Mouse (Mus musculus): ENCODE results near the gene Trim65. TPM values are rescaled to one million over a fixed set of nuclear protein-coding genes. Genes with fewer than 3 reads are reported as not detected.

Gene Trim65
- total RNA-seq, 2 experiments from 2014 or later = 5.3 to 5.5 TPM

DNA sequence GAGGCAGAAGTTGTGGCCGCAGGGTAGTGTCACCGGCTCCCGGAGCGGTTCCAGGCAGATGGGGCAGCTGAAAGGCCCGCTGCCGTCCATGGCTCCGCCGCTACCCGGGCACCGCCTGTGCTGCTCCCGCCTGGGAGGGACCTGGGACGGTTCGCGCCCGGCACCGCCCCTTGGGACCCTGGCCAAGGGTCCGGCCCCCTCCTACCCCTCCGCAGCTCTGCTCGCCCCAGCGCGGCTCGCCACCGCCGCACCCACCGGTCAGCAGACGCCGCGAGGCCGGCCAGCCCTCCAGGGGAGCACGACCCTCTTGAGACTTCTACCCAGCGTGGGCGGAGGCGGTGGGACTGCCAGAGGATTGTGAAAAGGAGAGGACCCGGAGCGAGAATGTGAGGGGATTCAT lies 20.8 kb downstream of the Trim65 start:
- peak in 1 of 2 experiments; percentile 59 for DNase-seq (ENCODE audit: low spot score in 2 of 2)

DNA sequence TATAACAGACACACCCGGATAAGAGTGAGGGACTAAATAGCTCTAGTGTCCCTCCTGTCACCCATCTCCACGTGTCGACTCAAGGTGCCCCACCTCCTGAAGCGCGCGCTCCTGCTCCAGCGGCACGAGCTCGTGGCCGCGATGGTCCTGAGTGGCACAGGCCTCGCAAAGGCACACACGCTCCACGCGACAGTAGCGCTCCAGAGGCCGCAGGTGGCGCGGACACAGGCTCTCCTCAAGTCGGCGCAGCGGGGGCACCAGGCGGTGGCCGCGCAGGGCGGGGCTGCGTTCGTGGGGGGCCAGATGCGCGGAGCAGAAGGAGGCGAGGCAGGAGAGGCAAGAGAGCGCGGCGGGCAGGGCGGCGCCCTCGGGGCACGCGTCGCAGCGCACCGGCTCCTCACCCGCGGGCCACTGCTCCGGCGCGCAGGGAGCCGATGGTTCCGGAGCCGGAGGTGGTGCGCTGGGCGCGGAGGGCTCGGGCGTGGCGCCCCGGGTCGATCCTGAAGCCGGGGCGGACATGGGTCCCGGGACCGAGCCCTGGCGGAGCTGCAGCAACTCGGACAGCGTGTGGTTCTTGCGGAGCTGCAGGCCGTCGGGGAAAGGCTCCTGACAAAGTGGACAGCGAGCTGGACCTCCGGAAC lies 21.4 kb downstream of the Trim65 start:
- DNase-seq (ENCODE audit: low spot score in 2 of 2) = peak in 1 of 2 experiments; percentile 18

DNA sequence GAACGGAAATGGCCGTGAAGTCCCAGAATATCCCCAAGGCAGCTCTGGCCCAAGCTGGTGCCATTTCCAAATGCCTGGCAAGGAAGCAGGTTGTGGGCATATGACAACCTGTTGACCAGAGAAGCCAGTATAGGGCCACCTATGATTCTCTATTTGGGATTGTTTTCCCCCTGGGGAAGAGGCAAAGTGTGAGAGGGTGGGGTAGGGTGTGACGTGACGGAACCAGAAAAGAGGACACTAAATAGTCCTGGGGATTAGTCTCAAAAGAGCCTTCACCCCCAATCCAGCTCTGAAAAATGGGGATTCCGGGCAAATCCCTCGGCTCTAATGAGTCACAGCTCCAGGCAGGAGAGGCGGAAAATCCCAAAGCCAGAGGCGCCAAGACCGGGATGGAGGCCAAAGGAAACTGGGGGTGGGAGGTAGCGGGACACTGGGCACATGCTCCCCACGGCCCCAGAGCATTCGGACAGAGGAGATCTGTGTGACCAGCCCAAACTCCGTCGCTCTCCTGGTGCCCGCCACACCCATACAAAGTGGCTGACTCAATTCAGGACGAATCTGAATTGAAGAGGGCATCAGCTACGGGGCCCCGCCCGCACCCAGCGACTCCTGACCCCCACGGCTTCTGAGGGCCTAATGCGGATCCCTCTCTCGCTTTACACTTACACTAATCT lies 22.3 kb downstream of the Trim65 start:
- DNase-seq (ENCODE audit: low spot score in 2 of 2) = peak; percentile 58 to 66

DNA sequence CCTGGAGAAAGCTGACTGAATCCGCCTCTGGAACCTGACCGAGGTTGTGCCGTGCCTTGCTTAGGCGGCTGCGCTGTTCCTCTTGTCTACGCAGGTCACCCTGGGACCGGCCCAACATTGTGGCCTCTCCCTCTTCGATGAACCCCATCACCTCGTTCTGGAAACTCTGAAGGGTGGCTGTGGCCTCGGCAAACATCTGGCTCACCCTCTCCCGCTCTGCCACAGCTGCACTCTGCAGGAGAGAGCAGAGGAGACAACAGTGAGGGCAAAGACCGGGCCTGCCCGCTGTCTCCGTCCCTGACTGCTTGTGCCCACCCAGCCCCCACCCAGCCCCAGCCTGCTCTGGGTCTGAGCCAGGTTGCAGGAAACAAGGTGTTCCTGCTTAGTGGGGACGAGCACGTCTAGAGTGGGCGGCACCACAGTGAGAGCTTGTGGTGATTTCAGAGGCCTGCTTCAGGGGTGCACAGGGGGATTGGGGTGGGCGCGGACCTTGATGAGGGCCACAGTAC lies 23.1 kb downstream of the Trim65 start:
- DNase-seq (ENCODE audit: low spot score in 2 of 2) = no peak

DNA sequence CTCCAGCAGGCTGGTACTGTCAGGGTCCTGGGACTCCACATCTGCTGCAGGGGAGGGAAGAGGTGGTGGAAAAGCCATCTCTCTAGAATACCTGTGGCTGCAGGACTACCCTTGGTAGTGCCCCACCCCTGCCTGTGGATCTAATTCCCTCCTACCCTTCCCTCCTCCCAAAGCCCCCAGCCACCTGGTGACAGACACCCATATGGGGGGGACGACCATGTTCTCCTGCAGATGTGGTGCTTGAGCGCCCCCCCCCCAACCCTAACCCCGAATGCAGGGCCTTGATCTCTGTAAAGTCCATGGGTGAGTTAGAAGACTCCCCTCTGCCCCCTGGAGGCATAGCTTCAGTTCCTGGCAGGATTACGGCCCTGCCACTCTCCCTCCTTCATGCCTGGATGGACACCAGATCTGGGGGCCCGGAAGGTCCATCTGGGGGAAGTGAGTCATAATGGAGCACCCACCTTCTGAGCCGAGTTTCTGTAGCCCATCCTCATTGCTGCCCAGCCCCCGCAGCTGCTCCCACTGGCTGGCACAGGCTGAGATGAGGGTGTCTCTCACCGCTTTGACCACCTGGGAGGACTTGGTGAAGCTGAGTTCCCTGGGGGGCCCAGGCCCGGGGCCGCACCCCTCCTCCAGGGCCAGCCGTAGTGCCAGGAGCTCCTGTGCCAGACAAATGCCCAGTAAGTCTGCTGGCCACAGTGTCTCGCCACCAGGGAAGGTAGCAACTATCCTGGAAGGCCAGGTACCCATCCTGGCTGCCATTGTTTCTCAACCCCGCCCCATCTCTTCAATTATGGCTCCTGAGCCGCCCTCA lies 23.8 kb downstream of the Trim65 start:
- DNase-seq (ENCODE audit: low spot score in 2 of 2) = no peak

DNA sequence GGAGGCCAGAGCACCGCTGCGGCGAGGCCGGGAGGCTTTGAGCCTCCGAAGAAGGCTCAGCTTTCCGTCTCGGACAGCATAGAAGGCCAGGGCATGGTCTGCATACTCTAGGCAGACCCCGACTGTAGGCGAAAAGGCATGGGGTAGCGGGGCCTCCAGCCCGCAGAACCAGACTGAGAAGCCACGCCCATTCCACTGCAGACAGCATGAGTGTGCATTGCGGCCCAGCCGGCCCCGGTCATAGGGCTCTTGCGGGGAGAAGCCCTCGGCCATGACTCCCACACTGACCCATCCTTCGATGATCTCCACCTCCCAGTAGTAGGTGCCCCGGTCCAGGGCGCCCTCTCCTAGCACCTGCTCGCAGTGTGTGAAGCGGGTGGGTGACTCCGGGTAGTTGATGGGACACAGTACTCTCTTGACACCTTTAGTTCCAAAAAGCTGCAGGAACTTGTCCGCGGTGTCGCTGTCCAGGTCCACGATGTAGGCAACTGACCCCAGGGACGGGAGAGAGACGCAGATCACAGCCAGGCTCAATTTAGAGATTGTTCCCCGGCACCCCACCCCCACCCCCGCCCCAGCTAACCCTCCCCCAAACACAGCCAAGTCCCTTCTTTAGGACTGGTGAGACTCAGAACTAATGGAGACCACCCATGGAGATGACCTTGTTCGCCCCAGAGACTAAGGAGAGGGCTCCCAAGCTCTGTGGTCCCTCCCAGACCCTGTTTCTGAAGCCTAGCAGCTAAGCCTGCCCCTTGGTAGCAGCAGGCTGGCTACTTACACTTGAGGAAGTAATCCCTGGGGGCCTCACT lies 24.6 kb downstream of the Trim65 start:
- no peak for DNase-seq (ENCODE audit: low spot score in 2 of 2)

DNA sequence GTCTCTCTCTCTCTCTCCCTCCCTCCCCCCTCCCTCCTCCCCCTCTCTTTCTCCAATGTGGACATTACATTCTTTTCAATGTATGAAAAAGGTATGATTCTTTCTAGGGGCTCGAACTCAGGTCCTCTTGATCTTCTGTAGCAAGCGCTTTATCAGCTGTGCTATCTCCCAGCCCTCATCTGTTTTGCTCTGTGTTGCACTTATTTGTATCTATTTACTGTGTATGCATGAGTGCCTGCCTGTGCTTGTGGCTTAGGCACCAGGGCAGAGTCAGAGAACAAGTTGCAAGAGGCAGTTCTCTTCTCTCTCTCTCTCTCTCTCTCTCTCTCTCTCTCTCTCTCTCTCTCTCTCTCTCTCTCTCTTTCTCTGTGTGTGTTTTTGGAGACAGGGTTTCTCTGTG lies 25.9 kb downstream of the Trim65 start:
- no peak for DNase-seq (ENCODE audit: low spot score in 2 of 2)

DNA sequence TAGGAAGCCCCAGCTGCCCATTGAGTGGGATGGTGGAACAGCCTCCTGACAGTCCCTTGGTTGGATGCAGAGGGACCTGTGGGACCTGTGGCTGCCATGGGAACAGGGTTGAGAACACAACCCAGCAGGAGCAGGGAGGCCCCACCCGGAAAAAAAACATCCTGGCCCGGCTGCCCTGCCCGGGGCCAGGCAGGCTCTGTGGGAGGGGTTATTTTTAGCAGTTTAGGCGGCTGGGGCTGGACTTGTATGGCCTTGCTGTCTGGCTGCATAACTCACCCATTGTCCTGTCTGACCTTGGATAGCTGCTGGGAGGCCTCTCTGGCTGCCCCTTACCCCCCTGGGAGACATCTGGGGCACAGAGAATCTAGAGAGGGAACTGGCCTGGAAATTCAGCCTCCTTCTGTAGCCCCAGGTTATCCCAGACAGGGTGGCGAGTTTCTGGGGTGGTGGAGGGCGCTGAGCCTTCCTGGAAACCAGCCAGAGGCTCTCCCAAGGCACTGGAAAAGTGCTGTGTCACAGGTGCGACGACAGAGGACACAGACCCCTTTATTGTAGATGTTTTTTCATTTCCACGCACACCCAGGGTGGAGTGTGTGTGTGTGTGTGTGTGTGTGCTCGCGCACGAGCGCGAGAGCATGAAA lies 26.8 kb downstream of the Trim65 start:
- no peak for DNase-seq (ENCODE audit: low spot score in 2 of 2)

DNA sequence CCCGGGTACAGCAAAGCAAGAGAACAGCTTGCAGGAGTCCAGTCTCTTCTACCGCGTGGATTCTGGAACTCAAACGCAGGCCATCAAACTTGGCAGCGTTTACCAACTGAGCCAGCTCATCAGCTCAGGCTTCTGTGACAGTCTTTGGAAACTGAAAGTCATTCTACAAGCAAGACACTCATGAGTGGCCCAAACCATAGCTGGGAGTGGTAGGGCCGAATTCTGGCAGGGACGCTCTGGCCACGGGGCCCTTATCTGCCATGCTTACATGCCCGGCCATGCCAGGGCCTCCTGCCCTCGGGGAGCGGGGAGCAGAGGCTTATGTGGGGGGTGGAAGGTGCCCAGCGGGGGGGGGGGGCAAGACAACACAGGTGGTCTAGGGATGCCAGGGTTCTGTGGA lies 27.4 kb downstream of the Trim65 start:
- no peak for DNase-seq (ENCODE audit: low spot score in 2 of 2)

DNA sequence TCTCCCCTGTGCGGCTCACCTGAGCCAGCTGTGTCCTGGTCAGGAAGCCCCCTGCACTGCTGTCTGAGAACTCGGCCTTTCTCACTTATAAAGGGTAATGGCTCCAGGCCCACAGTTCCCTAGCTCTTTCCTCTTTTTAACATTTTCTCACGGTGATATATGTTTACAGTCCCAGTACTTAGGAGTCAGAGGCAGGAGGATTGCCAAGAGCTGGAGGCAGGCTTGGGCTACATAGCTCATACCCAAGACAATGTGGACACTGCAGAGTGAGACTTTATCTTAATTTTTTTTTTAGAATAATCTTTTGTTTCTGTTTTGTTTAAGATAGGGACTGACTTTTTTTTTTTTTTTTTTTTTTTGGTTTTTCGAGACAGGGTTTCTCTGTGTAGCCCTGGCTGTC lies 28.5 kb downstream of the Trim65 start:
- no peak for DNase-seq (ENCODE audit: low spot score in 2 of 2)

DNA sequence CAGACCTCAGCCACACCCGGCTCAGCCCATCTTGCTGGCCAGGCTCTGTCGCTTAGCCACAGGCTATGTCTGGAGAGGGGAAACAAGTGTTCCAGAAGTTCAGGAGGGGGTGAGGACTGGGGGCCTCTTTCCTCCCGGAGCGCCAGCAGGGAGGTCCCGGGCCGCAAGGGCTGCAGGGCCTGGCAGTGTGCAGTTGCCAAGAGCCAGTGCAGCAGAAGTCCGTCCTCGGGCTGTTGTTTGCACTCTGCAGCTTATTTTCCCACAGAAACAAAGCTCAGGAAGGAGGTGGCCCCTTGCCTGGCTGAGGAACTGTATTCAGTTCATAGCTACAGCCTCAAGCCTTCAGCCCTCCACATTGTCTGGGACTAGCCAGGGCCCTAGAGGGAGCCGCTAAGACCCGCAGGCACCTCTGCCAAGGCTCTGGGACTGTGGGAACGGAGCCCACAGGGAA lies 29.0 kb downstream of the Trim65 start:
- peak in 1 of 2 experiments; percentile 43 for DNase-seq (ENCODE audit: low spot score in 2 of 2)

DNA sequence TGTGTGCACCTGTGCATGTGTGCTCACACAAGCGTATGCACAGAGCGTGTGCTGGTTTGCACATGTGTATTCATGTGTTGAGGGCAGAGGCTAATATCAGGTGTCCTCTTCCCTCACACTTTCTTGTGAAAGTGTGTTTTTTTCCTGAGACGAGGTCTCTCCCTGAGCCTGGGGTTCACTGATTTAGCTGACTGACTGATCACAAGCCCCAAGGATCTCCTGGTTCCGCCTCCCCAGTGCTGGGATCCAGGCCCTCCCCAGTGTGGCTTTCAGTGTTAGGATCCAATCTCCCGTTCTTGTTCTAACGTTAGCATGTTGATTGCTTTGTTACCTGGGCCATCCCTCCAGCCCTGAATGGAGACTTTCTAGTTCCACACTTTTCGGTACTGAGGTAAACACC lies 30.1 kb downstream of the Trim65 start:
- DNase-seq (ENCODE audit: low spot score in 2 of 2) = no peak

DNA sequence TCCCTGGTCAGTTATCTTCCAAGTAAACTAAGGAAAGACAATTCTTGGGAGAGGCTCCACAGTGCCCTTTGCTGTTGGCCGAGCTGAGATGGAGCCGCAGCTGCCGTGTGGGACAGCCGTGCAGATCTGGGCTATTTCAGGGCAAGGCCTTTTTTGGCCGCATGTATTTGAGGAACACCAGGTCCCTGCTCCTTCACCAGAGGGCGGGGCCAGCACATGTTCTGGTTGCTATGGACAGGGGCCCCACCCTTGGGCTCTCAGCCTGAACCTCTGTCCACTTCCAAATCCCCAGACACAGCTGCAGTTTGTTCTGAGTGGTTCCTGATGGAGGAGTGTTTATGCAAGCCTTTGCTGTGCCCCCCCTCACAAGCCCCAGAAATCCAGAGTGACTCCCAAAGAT lies 30.5 kb downstream of the Trim65 start:
- no peak for DNase-seq (ENCODE audit: low spot score in 2 of 2)

DNA sequence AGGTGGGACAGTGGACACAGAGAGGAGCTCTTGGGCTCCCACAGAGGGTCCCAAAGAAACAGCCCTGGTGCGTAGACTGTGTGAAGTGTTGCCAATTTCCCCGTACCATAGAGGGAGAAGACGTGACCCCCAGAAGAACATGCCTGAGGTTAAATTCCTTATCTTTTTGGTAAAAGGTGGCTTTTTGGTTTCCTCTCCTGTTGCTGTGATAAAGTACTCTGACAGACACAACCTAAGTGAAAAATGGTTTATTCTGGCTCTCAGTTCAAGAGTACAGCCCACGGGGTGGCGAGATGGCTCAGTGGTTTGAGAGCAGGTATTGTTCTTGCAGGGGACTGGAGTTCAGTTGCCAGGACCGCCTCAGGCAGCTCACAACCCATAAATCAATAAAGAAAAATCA lies 31.5 kb downstream of the Trim65 start:
- no peak for DNase-seq (ENCODE audit: low spot score in 2 of 2)

DNA sequence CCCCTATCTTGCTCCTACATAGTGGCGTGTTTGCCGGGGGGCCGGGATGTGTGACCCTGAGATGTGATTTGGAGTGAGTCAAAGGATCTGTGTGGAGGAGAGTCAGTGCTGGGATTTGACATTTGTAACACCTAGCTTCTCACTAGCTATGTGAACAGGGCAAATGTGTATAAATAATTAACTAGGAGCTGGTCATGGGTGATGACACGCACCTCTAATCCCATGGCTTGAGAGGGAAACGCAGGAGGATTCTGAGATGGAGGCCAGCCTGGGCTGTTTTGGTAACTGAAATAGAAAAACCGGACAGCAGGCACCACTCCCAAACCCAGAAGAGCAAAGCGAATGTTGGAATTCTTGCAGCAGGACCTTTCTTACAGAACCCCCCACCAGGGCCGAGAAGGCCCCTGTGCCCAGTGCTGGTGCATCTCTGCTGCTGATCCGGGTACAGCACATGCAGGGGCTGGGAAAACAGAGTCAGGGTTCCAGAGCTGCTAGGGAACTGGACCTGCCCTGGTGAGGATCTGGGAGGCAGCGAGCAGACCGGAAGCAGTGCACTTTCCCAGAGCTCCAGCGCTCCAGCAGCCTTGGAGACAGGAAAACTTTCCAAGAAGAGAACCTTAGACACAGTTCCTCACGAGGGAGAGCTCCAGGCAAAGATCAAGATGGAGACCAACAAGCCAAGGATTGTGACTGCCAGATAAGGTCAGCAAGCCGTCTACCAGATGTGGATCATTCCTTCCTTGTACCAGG lies 32.0 kb downstream of the Trim65 start:
- no peak for DNase-seq (ENCODE audit: low spot score in 2 of 2)

DNA sequence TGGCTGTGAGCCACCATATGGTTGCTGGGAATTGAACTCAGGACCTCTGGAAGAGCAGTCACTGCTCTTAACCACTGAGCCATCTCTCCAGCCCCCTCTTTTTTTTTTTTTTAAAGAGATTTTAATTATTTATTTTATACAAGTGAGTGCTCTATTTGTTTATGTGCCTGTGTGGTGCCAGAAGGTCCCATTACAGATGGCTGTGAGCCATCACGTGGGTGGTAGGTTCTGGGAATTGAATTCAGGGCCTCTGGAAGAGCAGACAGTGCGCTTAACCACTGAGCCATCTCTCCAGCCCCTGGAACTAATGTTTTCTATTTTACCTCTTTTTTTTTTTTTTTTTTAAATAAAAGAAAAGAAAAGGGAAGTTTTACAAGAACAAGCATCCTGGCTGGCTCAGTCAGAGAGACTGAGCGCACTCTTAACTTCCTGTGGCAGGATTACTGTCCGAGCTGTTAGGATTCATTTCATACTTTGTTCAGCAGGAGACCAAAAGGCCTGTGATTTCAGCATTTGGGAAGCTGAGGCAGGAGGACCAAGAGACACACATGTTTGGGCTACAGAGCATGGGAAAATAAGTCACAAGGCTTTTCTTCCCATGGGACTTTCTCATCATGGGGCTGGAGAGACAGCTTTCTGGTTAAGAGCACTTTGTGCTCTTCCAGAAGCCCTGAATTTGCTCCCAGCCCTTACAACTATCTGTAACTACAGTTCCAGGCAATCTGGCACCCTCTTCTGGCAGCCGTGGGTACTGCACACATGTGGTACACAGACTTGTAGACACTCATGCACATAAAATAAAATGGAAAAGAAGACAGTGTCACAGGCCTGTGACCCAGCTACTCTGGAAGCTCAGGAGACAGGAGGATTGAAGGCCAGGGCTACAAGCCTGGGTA lies 34.5 kb downstream of the Trim65 start:
- DNase-seq (ENCODE audit: low spot score in 2 of 2) = no peak

DNA sequence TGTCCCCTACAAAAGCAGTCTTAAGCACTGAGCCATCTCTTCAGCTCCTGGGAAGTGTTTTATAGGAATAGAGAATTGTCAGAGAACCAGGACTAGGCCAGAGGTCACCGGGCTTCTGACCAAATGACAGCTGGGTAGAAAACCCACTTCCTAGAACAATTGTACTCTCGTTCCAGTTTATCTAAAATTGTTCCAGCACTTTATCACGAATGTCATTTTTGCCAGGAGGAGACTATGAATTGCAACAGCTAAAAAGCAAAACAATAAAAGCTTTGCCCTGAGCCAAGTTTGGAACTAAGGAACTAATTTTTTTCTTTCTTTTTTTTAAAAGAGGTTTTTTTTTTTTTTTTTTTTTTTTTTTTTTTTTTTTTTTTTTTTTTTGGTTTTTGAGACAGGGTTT lies 35.4 kb downstream of the Trim65 start:
- DNase-seq (ENCODE audit: low spot score in 2 of 2) = no peak

DNA sequence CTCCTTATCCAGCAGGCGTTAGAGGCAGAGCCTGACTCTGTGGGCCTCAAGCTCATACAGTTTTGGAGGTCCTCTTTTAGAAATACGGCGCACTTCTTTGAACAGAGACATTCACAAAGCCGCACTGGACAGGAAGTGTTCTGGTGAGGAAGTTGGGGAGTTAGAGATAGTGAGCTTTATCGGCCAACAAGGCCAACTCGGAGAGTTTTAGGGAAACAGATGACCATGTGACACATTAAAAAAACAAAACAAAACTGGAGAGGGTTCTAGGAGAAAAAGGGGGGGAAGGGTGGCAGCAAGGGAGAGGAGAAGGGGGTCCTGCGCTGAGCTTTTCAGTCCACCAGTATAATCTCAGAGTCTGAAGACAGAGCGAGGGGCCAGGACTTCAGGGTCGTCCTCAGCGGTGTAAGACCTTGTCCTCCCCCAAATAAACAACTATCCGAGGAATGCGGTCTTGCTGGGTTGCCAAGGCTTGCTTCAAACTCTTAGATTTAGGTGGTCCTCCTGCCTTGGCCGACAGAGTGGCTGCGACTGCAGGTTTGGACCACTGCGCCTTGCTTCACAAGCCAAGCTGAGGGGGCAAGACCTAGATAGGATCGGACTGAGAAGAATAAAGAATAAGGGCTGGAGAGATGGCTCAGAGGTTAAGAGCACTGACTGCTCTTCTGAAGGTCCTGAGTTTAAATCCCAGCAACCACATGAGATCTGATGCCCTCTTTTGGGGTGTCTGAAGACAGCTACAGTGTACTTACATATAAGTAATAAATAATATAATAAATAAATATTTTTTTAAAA lies 37.0 kb downstream of the Trim65 start:
- DNase-seq (ENCODE audit: low spot score in 2 of 2) = peak in 1 of 2 experiments; percentile 9
